Mouse (Mus musculus): Measurements from ENCODE around the gene Gpr176. TPM values are rescaled to one million over a fixed set of nuclear protein-coding genes. Genes with fewer than 3 reads are reported as not detected.
A peak's percentile ranks its signal among the peaks of the same experiment; 100 is the strongest.

The Gpr176 gene
- under 1 TPM; 0.08 to 0.16 TPM for total RNA-seq (2021)
- long read RNA-seq, experiment 1 = 0 reads
- long read RNA-seq, experiment 2 = 0 reads

GRCm38 (mm10) chr2:118372901-118373571 lies at the start of gene Gpr176:
Gpr176 (minus strand) TSS chr2:118373419.
- peak; percentile 12 for DNase-seq

GRCm38 (mm10) chr2:118422385-118422784 lies 49.2 kb upstream of the Gpr176 start:
- no peak for DNase-seq

GRCm38 (mm10) chr2:118421951-118422350 lies 48.7 kb upstream of the Gpr176 start:
- no peak for DNase-seq

GRCm38 (mm10) chr2:118418076-118418475 lies 44.9 kb upstream of the Gpr176 start:
- DNase-seq = no peak

- no peak for DNase-seq
Observed at GRCm38 (mm10) chr2:118415601-118416355, 42.6 kb upstream of the Gpr176 start.

- no peak for DNase-seq
Observed at GRCm38 (mm10) chr2:118412821-118413220, 39.6 kb upstream of the Gpr176 start.

GRCm38 (mm10) chr2:118408336-118408895 lies 35.2 kb upstream of the Gpr176 start:
- no peak for DNase-seq

GRCm38 (mm10) chr2:118406811-118407210 lies 33.6 kb upstream of the Gpr176 start:
- DNase-seq = no peak

GRCm38 (mm10) chr2:118405568-118405967 lies 32.3 kb upstream of the Gpr176 start:
- DNase-seq = no peak

GRCm38 (mm10) chr2:118404336-118404735 lies 31.1 kb upstream of the Gpr176 start:
- no peak for DNase-seq

GRCm38 (mm10) chr2:118401834-118402727 lies 28.9 kb upstream of the Gpr176 start:
- no peak for DNase-seq

GRCm38 (mm10) chr2:118399751-118400150 lies 26.5 kb upstream of the Gpr176 start:
- no peak for DNase-seq

- DNase-seq = no peak
Observed at GRCm38 (mm10) chr2:118391201-118391600, 18.0 kb upstream of the Gpr176 start.

- no peak for DNase-seq
Observed at GRCm38 (mm10) chr2:118390072-118390471, 16.9 kb upstream of the Gpr176 start.

- DNase-seq = no peak
Observed at GRCm38 (mm10) chr2:118389569-118389968, 16.4 kb upstream of the Gpr176 start.

GRCm38 (mm10) chr2:118388341-118389335 lies 15.4 kb upstream of the Gpr176 start, which contains the start of gene Eif2ak4:
Eif2ak4 (plus strand) TSS chr2:118388618.
- DNase-seq = peak; percentile 98

GRCm38 (mm10) chr2:118383387-118383786 lies 10.2 kb upstream of the Gpr176 start:
- no peak for DNase-seq

- no peak for DNase-seq
Observed at GRCm38 (mm10) chr2:118379756-118380155, 6.5 kb upstream of the Gpr176 start.

GRCm38 (mm10) chr2:118375931-118376330 lies 2.7 kb upstream of the Gpr176 start:
- no peak for DNase-seq

- no peak for DNase-seq
Observed at GRCm38 (mm10) chr2:118375522-118375921, 2.3 kb upstream of the Gpr176 start.

Data from gastrocnemius, postnatal 25 days (tissue).